Mouse (Mus musculus) embryonic facial prominence, embryonic 14.5 days (tissue): ENCODE measurements at regions not wholly inside any gene's neighbourhood (a gene's known extent, or its start where the extent isn't known, plus 50 kb on each side); places are given as distances from the start of the nearest gene placed in this dataset.

Source experiments
- ATAC-seq: fragments of 200-750 bp; cut with Nextera tagmentation; 2 replicates; pipeline ENCODE4 v1.8.0; 2017; ENCODE audit warnings: low read depth, moderate number of reproducible peaks, moderate TSS enrichment
- DNase-seq: peaks from one replicate; pipeline ENCODE4 v3.0.0-alpha.2; 2015; ENCODE audit warnings: low spot score
- H3K27ac ChIP-seq: fragments of 300-500 bp; sonication (generic); replicated peaks from 2 replicates; pipeline ENCODE4 v1.5.1; 2014; ENCODE audit warnings: low read depth, mild to moderate bottlenecking, low read length, moderate library complexity
- H3K27me3 ChIP-seq: fragments of 300-500 bp; sonication (generic); replicated peaks from 2 replicates; pipeline ENCODE4 v1.6.1; 2014; ENCODE audit warnings: low read length; ENCODE audit not compliant: control insufficient read depth, insufficient read depth
- H3K36me3 ChIP-seq: fragments of 300-500 bp; sonication (generic); 2 replicates; pipeline ENCODE4 v1.6.1; 2014; ENCODE audit warnings: low read length, mixed read lengths; ENCODE audit not compliant: control insufficient read depth, insufficient read depth
- H3K4me1 ChIP-seq: fragments of 300-500 bp; sonication (generic); 2 replicates; pipeline ENCODE4 v1.6.1; 2014; ENCODE audit warnings: antibody characterized with exemption, low read length; ENCODE audit not compliant: control insufficient read depth, insufficient read depth
- H3K4me2 ChIP-seq: fragments of 300-500 bp; sonication (generic); 2 replicates; pipeline ENCODE4 v1.6.1; 2014; ENCODE audit warnings: low read depth, mild to moderate bottlenecking, low read length, moderate library complexity, mixed read lengths
- H3K4me3 ChIP-seq: fragments of 300-500 bp; sonication (generic); 2 replicates; pipeline ENCODE4 v1.5.1; 2014; ENCODE audit warnings: low read depth, mild to moderate bottlenecking, low read length
- H3K9ac ChIP-seq: fragments of 300-500 bp; sonication (generic); 2 replicates; pipeline ENCODE4 v1.6.1; 2014; ENCODE audit warnings: low read depth, mild to moderate bottlenecking, low read length, moderate library complexity, mixed read lengths
- H3K9me3 ChIP-seq: fragments of 300-500 bp; sonication (generic); 2 replicates; pipeline ENCODE4 v1.6.1; 2016; ENCODE audit warnings: low read length; ENCODE audit not compliant: control insufficient read depth
- WGBS: fragments of 180-500 bp; shearing (Covaris S2); extraction: QIAGEN DNeasy Blood & Tissue Kit; methylation state at CpG from one replicate; pipeline ENCODE4 v1.1.7; 2014; 5-methylcytosine and 5-hydroxymethylcytosine counted together

DNA sequence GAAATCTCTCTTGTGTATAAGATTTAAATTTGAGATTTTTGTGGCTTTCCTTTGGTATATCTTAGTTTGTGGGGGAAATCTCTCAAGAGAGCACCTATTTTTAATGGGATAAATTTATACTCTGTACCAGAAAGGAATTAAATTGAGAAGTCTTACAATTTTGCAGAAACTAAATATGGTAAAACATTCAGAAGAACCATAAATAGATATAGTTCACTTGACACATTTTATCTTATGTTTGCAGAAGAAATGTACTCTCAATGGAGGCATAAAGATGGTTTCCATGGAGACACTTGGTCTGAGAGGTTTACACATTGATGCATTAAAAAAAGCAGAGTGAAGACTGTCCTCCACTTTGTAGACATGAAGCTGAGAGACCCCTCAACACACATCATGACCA is 86.9 kb downstream of the Ndufa10 start:
- no peaks in the 10 kb centered on the region for H3K36me3 ChIP-seq
- H3K4me1 ChIP-seq: peaks cover 10% of the 10 kb centered on the region
- H3K9ac ChIP-seq: no peak overlapping the region
- no peak for ATAC-seq
- 0 out of 2 replicates have a peak, but pooled peaks cover 2% of the 10 kb centered on the region for H3K9me3 ChIP-seq
- no peak for DNase-seq
- H3K27ac ChIP-seq: no peak overlapping the region
- no peak overlapping the region for H3K4me2 ChIP-seq
- H3K4me3 ChIP-seq: no peak overlapping the region
- no peaks in the 10 kb centered on the region for H3K27me3 ChIP-seq

DNA sequence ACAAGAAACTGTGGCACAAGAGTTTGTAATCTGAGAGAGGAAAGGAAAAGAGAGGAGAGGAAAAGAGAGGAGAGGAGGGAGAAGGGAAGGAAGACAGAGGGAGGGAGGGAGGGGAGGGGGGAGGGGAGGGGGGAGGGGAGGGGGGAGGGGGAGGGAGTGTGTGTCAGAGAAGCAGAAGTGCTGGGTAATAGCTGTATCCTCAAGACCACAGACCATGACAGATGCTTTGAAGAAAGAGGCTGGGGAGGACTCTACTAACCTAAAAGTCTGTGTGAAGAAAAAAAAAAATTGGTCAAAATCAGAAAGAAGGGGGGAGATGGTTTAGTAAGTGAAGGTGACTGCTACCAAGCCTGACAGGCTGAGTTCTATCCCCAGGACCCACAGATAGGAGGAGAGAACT is 88.7 kb downstream of the Ndufa10 start:
- Histone ChIP-seq H3K36me3 (no peaks in the 10 kb centered on the region), H3K4me3 (no peak overlapping the region), H3K9me3 (0 out of 2 replicates have a peak, but pooled peaks cover 2% of the 10 kb centered on the region), H3K27me3 (no peaks in the 10 kb centered on the region), H3K27ac (no peak overlapping the region), H3K4me1 (peaks cover 12% of the 10 kb centered on the region), H3K9ac (no peak overlapping the region), H3K4me2 (no peak overlapping the region)
- DNase-seq (no peak), ATAC-seq (no peak)

DNA sequence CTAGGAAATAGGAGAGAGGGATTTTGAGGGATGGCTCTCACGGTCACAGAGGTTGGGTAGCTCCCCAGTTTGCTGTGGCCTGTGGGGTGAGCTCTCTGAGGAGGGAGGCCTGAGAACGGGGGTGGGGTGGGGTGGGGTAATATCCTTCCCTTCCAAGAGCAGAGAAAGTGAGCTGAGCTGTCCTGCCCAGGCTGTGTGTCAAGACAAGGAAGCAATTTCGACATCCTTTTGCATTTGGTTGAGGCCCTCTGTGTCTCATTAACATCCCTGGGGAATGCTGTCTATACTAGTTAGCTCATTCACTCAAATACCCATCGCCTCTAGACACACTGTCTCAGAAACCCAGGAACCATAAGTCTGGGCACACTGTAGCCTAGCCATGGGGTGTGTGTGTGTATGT is 89.9 kb downstream of the Ndufa10 start:
- ATAC-seq (no peak), DNase-seq (peak; percentile 38)
- no peak overlapping the region for H3K4me3 ChIP-seq
- H3K9ac ChIP-seq: no peak overlapping the region
- no peak overlapping the region for H3K4me2 ChIP-seq
- WGBS: 41% methylated on average over 4 of the region's 4 CpGs
- H3K36me3 ChIP-seq: no peaks in the 10 kb centered on the region
- H3K4me1 ChIP-seq: peaks cover 22% of the 10 kb centered on the region
- 0 out of 2 replicates have a peak, but pooled peaks cover 2% of the 10 kb centered on the region for H3K9me3 ChIP-seq
- no peak overlapping the region for H3K27ac ChIP-seq
- no peaks in the 10 kb centered on the region for H3K27me3 ChIP-seq

DNA sequence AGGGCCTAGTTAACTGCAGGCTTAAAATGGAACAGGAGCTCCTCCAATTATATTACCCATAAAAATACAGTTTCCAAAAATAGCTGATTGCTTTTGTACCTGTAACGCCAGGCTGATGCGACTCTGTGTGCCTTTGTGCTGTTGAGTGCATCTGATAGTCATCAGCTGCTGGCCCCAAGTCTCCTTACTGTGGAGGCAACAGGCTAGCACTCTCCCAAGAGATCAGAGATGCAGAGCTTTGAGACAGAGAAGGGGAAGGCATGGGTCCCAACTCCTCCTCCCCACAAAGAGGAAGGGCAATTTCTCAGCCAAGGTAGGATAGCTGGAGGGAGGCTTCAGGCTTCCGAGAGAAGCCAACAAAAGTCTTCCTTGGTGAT is 94.2 kb downstream of the Ndufa10 start:
- no peaks in the 10 kb centered on the region for H3K27me3 ChIP-seq
- ATAC-seq: peak; percentile 19; the same call in 1 of the 2 replicates
- H3K4me1 ChIP-seq: peaks cover 26% of the 10 kb centered on the region
- no peak for DNase-seq
- H3K4me2 ChIP-seq: no peak overlapping the region
- H3K4me3 ChIP-seq: no peak overlapping the region
- H3K36me3 ChIP-seq: no peaks in the 10 kb centered on the region
- no peaks in the 10 kb centered on the region for H3K9me3 ChIP-seq
- H3K27ac ChIP-seq: peak overlapping the region; percentile 86
- 20% methylated on average over 3 of the region's 3 CpGs for whole genome bisulfite sequencing
- no peak overlapping the region for H3K9ac ChIP-seq

DNA sequence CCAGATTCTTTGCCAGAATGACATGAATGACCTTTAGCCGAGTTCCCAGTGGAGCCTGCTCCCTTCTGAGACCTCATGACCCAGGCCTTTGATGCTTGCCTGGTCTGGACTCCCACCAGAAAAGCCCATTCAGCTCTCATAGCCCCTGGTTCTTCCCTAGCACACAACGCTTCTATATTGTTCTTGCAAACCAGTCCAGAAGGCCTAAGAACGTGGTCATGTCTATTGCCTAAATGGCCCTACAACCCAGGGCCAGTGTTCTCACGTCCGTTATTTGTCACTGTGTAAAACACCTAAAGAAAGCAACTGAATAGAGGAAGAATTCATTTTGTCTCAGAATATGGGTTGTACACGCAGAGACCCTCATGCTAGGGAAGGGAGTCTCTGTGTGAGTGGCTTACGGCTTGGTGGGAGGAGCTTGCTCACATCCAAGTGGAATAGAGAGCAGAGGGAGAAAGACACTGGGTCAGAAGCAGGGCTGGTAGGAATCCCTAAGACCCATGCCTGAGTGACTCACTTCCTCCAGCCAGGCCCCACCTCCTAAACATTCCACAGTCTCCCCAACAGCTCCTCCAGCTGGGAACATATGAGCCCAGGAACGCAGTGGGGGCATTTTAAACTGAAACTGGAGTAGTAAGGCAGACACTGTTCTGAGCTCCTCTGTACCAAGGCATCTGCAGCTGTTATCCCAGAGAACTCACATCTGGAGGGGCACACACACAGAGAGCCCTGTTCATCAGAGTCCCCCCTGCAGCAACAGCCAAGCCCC is 94.7 kb downstream of the Ndufa10 start:
- peak; percentile 88 for DNase-seq
- Histone ChIP-seq H3K9ac (no peak overlapping the region), H3K4me2 (no peak overlapping the region), H3K27me3 (no peaks in the 10 kb centered on the region), H3K36me3 (no peaks in the 10 kb centered on the region), H3K4me1 (peaks cover 21% of the 10 kb centered on the region), H3K9me3 (no peaks in the 10 kb centered on the region), H3K4me3 (no peak overlapping the region), H3K27ac (peak overlapping the region; percentile 86)
- peak; percentile 93 for ATAC-seq
- WGBS: 43% methylated on average over 8 of the region's 8 CpGs

DNA sequence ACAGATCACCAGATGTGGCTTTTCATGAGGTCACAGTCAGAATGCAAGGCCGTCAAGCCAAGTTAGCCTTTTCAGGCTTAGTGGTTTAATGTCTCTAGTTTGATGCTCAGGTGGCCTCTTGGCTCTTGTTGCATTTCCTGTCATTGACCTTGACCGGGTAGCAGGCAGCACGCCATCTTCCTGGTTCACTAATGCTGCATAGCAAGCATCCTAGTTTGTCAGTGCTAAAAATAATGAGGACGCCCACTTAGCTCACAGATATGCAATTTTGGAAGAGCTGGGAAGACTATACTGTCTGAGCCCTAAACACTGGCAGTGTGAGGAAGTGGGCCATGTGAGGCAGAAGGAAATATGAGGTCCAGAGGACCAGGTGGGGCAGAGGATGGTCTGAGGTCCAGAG is 97.2 kb downstream of the Ndufa10 start:
- H3K4me1 ChIP-seq: peaks cover 29% of the 10 kb centered on the region
- H3K4me3 ChIP-seq: no peak overlapping the region
- no peak overlapping the region for H3K27ac ChIP-seq
- H3K27me3 ChIP-seq: no peaks in the 10 kb centered on the region
- no peak overlapping the region for H3K4me2 ChIP-seq
- WGBS: 73% methylated on average over 4 of the region's 4 CpGs
- H3K36me3 ChIP-seq: no peaks in the 10 kb centered on the region
- H3K9me3 ChIP-seq: no peaks in the 10 kb centered on the region
- ATAC-seq (no peak), DNase-seq (no peak)
- no peak overlapping the region for H3K9ac ChIP-seq

DNA sequence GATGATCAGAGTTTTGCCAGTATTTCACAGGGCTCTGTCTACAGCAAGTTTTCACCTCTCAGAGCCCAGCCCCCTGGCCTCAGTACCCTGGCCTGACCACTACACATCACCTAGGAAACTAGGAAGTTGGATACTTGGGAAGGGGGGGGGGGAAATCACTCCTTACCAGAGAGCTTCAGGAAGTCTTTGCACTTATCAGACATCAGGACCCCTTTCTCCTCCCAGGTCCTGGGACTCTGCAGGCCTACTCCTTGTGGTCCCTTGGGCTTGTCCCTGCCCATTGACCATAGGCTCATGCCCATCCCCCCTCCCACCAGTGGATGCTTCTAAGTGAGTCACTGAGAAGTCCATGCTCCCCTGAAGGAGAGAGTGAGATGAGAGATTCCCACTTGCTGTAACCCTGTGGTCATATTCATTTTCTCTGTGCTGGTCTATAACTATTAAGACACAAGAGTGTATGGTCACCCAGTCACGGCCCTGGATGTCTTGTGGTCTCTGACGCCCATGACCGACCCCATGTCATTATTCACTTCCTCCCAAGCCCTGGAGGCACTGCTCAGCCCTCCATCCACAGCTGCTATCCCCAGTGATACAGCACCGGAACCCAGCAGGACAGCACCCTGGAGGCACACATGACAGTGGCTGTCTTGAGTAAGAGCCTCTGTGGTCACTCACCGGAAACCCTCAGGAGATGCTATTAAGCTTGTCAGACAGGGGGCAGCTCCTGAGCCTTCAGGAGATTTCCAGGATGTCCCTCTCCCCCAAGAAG is 101.3 kb downstream of the Ndufa10 start:
- H3K9me3 ChIP-seq: no peaks in the 10 kb centered on the region
- no peak overlapping the region for H3K9ac ChIP-seq
- peak overlapping the region; percentile 80 for H3K27ac ChIP-seq
- H3K36me3 ChIP-seq: no peaks in the 10 kb centered on the region
- H3K4me3 ChIP-seq: no peak overlapping the region
- peak overlapping the region; percentile 34; the same call in 1 of the 2 replicates for H3K4me2 ChIP-seq
- ATAC-seq (0 out of 2 replicates have a peak, but pooled peaks have one; percentile 14), DNase-seq (no peak)
- WGBS: 68% methylated on average over 5 of the region's 5 CpGs
- no peaks in the 10 kb centered on the region for H3K27me3 ChIP-seq
- peaks cover 18% of the 10 kb centered on the region for H3K4me1 ChIP-seq

DNA sequence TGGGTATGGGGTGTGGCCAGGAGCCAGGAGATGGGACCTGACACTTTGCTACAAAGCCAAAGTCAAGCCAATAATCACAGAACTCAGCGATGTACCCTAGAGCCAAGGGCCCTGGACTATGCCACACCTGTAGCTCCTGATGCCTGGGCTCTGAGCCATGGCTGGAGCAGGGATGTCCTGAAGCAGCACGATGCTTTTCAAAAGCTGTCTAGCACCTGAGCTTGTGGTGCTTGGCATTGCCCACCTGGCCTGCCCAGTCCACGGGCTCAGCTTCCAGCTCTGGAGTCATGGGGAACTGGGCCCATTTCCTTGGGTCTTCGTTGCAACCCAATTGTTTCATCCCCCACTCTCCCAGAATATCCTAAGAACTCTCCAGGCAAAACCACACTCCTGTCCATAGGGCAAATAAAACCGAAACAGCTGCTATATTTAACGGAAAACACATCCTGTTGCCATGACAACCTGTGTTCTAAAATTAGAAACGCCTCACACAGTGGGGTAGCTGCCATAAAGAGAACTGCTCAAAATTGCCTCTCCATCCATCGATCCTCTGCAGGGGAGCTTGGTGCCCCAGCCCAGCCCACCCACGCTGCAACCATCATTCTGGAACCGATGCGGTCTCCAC is 102.2 kb downstream of the Ndufa10 start:
- H3K9ac ChIP-seq: no peak overlapping the region
- WGBS: 32% methylated on average over 11 of the region's 11 CpGs
- no peaks in the 10 kb centered on the region for H3K27me3 ChIP-seq
- peak overlapping the region; percentile 80 for H3K27ac ChIP-seq
- ATAC-seq: peak; percentile 87
- no peaks in the 10 kb centered on the region for H3K9me3 ChIP-seq
- DNase-seq: peak; percentile 94
- H3K4me3 ChIP-seq: no peak overlapping the region
- H3K36me3 ChIP-seq: no peaks in the 10 kb centered on the region
- H3K4me2 ChIP-seq: peak overlapping the region; percentile 34; the same call in 1 of the 2 replicates
- H3K4me1 ChIP-seq: peaks cover 18% of the 10 kb centered on the region
